Mouse (Mus musculus): Measurements from ENCODE around the gene H2-Ke6. TPM values are rescaled to one million over a fixed set of nuclear protein-coding genes. Genes with fewer than 3 reads are reported as not detected.

H2-Ke6 gene
- polyA plus RNA-seq, 1 experiment = 127 TPM

- Histone ChIP-seq H3K27me3 (ENCODE audit: control insufficient read depth, insufficient read depth, low read length) (no peaks in the 10 kb centered on the region), H3K27ac (ENCODE audit: control insufficient read depth, insufficient read depth, low read length) (no peak overlapping the region), H3K4me3 (ENCODE audit: control insufficient read depth, insufficient read depth, low read length) (no peak overlapping the region), H3K36me3 (ENCODE audit: control insufficient read depth, insufficient read depth, low read length) (peaks cover 19% of the 10 kb centered on the region), H3K4me1 (replicated peaks; ENCODE audit: control insufficient read depth, insufficient read depth, low read length) (peaks cover 24% of the 10 kb centered on the region)
- 94% methylated on average over 10 of the region's 10 CpGs for WGBS
- TF ChIP-seq POLR2A (IDR thresholded peaks at IDR 0.05; ENCODE audit: control insufficient read depth, extremely low read depth, insufficient read depth, low read length, poor library complexity) (no peak), CTCF (IDR thresholded peaks at IDR 0.05; ENCODE audit: borderline replicate concordance, control insufficient read depth, extremely low read depth, insufficient read depth, low read length, poor library complexity) (no peak)
- no peak for DNase-seq
These were observed 8.8 kb upstream of the H2-Ke6 start for GRCm38 (mm10) chr17:34036647-34037046.

- TF ChIP-seq CTCF (IDR thresholded peaks at IDR 0.05; ENCODE audit: borderline replicate concordance, control insufficient read depth, extremely low read depth, insufficient read depth, low read length, poor library complexity) (no peak), POLR2A (IDR thresholded peaks at IDR 0.05; ENCODE audit: control insufficient read depth, extremely low read depth, insufficient read depth, low read length, poor library complexity) (no peak)
- H3K4me3 ChIP-seq (ENCODE audit: control insufficient read depth, insufficient read depth, low read length) = no peak overlapping the region
- no peak overlapping the region for H3K27ac ChIP-seq (ENCODE audit: control insufficient read depth, insufficient read depth, low read length)
- WGBS = 95% methylated on average over 9 of the region's 9 CpGs
- no peaks in the 10 kb centered on the region for H3K27me3 ChIP-seq (ENCODE audit: control insufficient read depth, insufficient read depth, low read length)
- H3K4me1 ChIP-seq (replicated peaks; ENCODE audit: control insufficient read depth, insufficient read depth, low read length) = peaks cover 19% of the 10 kb centered on the region
- peaks cover 19% of the 10 kb centered on the region for H3K36me3 ChIP-seq (ENCODE audit: control insufficient read depth, insufficient read depth, low read length)
- no peak for DNase-seq
These were observed 7.7 kb upstream of the H2-Ke6 start for GRCm38 (mm10) chr17:34035517-34035916.

- DNase-seq = peak; percentile 80
- WGBS = 81% methylated on average over 10 of the region's 10 CpGs
- peaks cover 19% of the 10 kb centered on the region for H3K36me3 ChIP-seq (ENCODE audit: control insufficient read depth, insufficient read depth, low read length)
- peaks cover 27% of the 10 kb centered on the region for H3K4me1 ChIP-seq (replicated peaks; ENCODE audit: control insufficient read depth, insufficient read depth, low read length)
- no peak overlapping the region for H3K27ac ChIP-seq (ENCODE audit: control insufficient read depth, insufficient read depth, low read length)
- TF ChIP-seq POLR2A (IDR thresholded peaks at IDR 0.05; ENCODE audit: control insufficient read depth, extremely low read depth, insufficient read depth, low read length, poor library complexity) (no peak), CTCF (IDR thresholded peaks at IDR 0.05; ENCODE audit: borderline replicate concordance, control insufficient read depth, extremely low read depth, insufficient read depth, low read length, poor library complexity) (peak; percentile 77; the same call in 1 of the 2 replicates)
- no peak overlapping the region for H3K4me3 ChIP-seq (ENCODE audit: control insufficient read depth, insufficient read depth, low read length)
- H3K27me3 ChIP-seq (ENCODE audit: control insufficient read depth, insufficient read depth, low read length) = no peaks in the 10 kb centered on the region
These were observed 6.2 kb upstream of the H2-Ke6 start for GRCm38 (mm10) chr17:34034064-34034463.

GRCm38 (mm10) chr17:34033441-34033840, 5.6 kb upstream of the H2-Ke6 start:
- 82% methylated on average over 9 of the region's 9 CpGs for WGBS
- peaks cover 19% of the 10 kb centered on the region for H3K36me3 ChIP-seq (ENCODE audit: control insufficient read depth, insufficient read depth, low read length)
- no peak for DNase-seq
- H3K4me3 ChIP-seq (ENCODE audit: control insufficient read depth, insufficient read depth, low read length) = no peak overlapping the region
- H3K4me1 ChIP-seq (replicated peaks; ENCODE audit: control insufficient read depth, insufficient read depth, low read length) = peaks cover 27% of the 10 kb centered on the region
- TF ChIP-seq POLR2A (IDR thresholded peaks at IDR 0.05; ENCODE audit: control insufficient read depth, extremely low read depth, insufficient read depth, low read length, poor library complexity) (no peak), CTCF (IDR thresholded peaks at IDR 0.05; ENCODE audit: borderline replicate concordance, control insufficient read depth, extremely low read depth, insufficient read depth, low read length, poor library complexity) (no peak)
- H3K27me3 ChIP-seq (ENCODE audit: control insufficient read depth, insufficient read depth, low read length) = no peaks in the 10 kb centered on the region
- 0 out of 2 replicates have a peak overlapping the region, but pooled peaks have one; percentile 12 for H3K27ac ChIP-seq (ENCODE audit: control insufficient read depth, insufficient read depth, low read length)

GRCm38 (mm10) chr17:34032806-34033205, 4.9 kb upstream of the H2-Ke6 start:
- Histone ChIP-seq H3K27me3 (ENCODE audit: control insufficient read depth, insufficient read depth, low read length) (no peaks in the 10 kb centered on the region), H3K27ac (ENCODE audit: control insufficient read depth, insufficient read depth, low read length) (0 out of 2 replicates have a peak overlapping the region, but pooled peaks have one; percentile 15), H3K4me3 (ENCODE audit: control insufficient read depth, insufficient read depth, low read length) (peak overlapping the region; percentile 81), H3K36me3 (ENCODE audit: control insufficient read depth, insufficient read depth, low read length) (peaks cover 18% of the 10 kb centered on the region), H3K4me1 (replicated peaks; ENCODE audit: control insufficient read depth, insufficient read depth, low read length) (peaks cover 32% of the 10 kb centered on the region)
- WGBS = 6% methylated on average over 9 of the region's 9 CpGs
- TF ChIP-seq POLR2A (IDR thresholded peaks at IDR 0.05; ENCODE audit: control insufficient read depth, extremely low read depth, insufficient read depth, low read length, poor library complexity) (no peak), CTCF (IDR thresholded peaks at IDR 0.05; ENCODE audit: borderline replicate concordance, control insufficient read depth, extremely low read depth, insufficient read depth, low read length, poor library complexity) (no peak)
- peak; percentile 44 for DNase-seq

- Histone ChIP-seq H3K4me1 (replicated peaks; ENCODE audit: control insufficient read depth, insufficient read depth, low read length) (peaks cover 34% of the 10 kb centered on the region), H3K27ac (ENCODE audit: control insufficient read depth, insufficient read depth, low read length) (peak overlapping the region; percentile 15; the same call in 1 of the 2 replicates), H3K27me3 (ENCODE audit: control insufficient read depth, insufficient read depth, low read length) (no peaks in the 10 kb centered on the region), H3K36me3 (ENCODE audit: control insufficient read depth, insufficient read depth, low read length) (peaks cover 12% of the 10 kb centered on the region), H3K4me3 (ENCODE audit: control insufficient read depth, insufficient read depth, low read length) (peak overlapping the region; percentile 81)
- DNase-seq = peak; percentile 78
- WGBS = 0% methylated on average over 47 of the region's 48 CpGs
- TF ChIP-seq CTCF (IDR thresholded peaks at IDR 0.05; ENCODE audit: borderline replicate concordance, control insufficient read depth, extremely low read depth, insufficient read depth, low read length, poor library complexity) (0 out of 2 replicates have a peak, but pooled peaks have one; percentile 28), POLR2A (IDR thresholded peaks at IDR 0.05; ENCODE audit: control insufficient read depth, extremely low read depth, insufficient read depth, low read length, poor library complexity) (no peak)
These were observed 4.3 kb upstream of the H2-Ke6 start for GRCm38 (mm10) chr17:34032174-34032632.

Measured in thymus, adult 2 months (tissue).